Mouse (Mus musculus): ENCODE results near the gene Klk12. TPM values are rescaled to one million over a fixed set of nuclear protein-coding genes. Genes with fewer than 3 reads are reported as not detected.

The Klk12 gene
- polyA plus RNA-seq, 1 experiment from 2014 or later: not detected

DNA sequence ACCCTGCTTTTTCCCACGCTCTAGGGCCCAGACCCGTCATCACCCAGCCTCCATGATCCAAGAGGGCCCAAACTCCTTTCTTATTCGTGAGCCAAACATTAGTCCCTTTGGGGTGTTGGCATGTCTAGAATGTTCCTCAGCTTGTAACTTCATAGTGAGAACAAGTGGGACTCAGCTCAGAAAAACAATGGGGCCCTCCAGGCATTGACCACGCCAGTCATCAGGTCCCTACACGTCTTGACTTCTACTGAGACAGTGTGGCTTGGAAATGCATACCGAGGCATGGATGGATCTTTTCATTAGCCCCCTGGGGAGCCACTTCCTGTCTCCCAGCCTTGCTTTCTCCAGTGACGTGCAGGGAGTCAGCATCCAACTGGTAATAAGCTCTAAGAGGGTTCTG, 31.2 kb downstream of the Klk12 start:
- H3K9me3 ChIP-seq: no peaks in the 10 kb centered on the region
- no peak overlapping the region for H3K27ac ChIP-seq
- H3K4me3 ChIP-seq: no peak overlapping the region
- no peak for DNase-seq (ENCODE audit: low spot score)
- peaks cover 26% of the 10 kb centered on the region for H3K4me1 ChIP-seq (replicated peaks)
- WGBS: 73% methylated on average over 7 of the region's 7 CpGs
- H3K27me3 ChIP-seq (ENCODE audit: insufficient read depth, poor library complexity, severe bottlenecking): peaks cover 38% of the 10 kb centered on the region
- H3K36me3 ChIP-seq: no peaks in the 10 kb centered on the region

GRCm38 (mm10) chr7:43810994-43811393, 42.3 kb downstream of the Klk12 start, which contains the start of gene Klk7:
Gene Klk7 (plus strand): TSS chr7:43811294.
- H3K36me3 ChIP-seq: no peaks in the 10 kb centered on the region
- 49% methylated on average over 5 of the region's 5 CpGs for WGBS
- no peak within 1 kb of the TSS for H3K27ac ChIP-seq
- no peak for DNase-seq (ENCODE audit: low spot score)
- H3K27me3 ChIP-seq (ENCODE audit: insufficient read depth, poor library complexity, severe bottlenecking): 0 out of 2 replicates have a peak, but pooled peaks cover 3% of the 10 kb centered on the region
- no peak within 1 kb of the TSS for H3K4me3 ChIP-seq
- H3K9me3 ChIP-seq: no peaks in the 10 kb centered on the region
- H3K4me1 ChIP-seq (replicated peaks): no peaks in the 10 kb centered on the region

- Histone ChIP-seq H3K36me3 (no peaks in the 10 kb centered on the region), H3K27ac (no peak overlapping the region), H3K4me3 (no peak overlapping the region), H3K9me3 (no peaks in the 10 kb centered on the region), H3K27me3 (ENCODE audit: insufficient read depth, poor library complexity, severe bottlenecking) (0 out of 2 replicates have a peak, but pooled peaks cover 3% of the 10 kb centered on the region), H3K4me1 (replicated peaks) (no peaks in the 10 kb centered on the region)
- no peak for DNase-seq (ENCODE audit: low spot score)
- WGBS: 84% methylated on average over 7 of the region's 7 CpGs
Observed at GRCm38 (mm10) chr7:43815211-43815610, 46.5 kb downstream of the Klk12 start.

- H3K27me3 ChIP-seq (ENCODE audit: insufficient read depth, poor library complexity, severe bottlenecking): 0 out of 2 replicates have a peak, but pooled peaks cover 3% of the 10 kb centered on the region
- no peaks in the 10 kb centered on the region for H3K36me3 ChIP-seq
- no peaks in the 10 kb centered on the region for H3K4me1 ChIP-seq (replicated peaks)
- H3K4me3 ChIP-seq: no peak overlapping the region
- no peak for DNase-seq (ENCODE audit: low spot score)
- no peaks in the 10 kb centered on the region for H3K9me3 ChIP-seq
- H3K27ac ChIP-seq: no peak overlapping the region
Observed at GRCm38 (mm10) chr7:43816746-43817145, 48.0 kb downstream of the Klk12 start.

- no peak for DNase-seq (ENCODE audit: low spot score)
- no peaks in the 10 kb centered on the region for H3K27me3 ChIP-seq (ENCODE audit: insufficient read depth, poor library complexity, severe bottlenecking)
- H3K27ac ChIP-seq: no peak overlapping the region
- no peaks in the 10 kb centered on the region for H3K36me3 ChIP-seq
- H3K9me3 ChIP-seq: no peaks in the 10 kb centered on the region
- H3K4me1 ChIP-seq (replicated peaks): no peaks in the 10 kb centered on the region; the same call in 1 of the 2 replicates
- no peak overlapping the region for H3K4me3 ChIP-seq
- WGBS: 91% methylated on average over 7 of the region's 7 CpGs
Observed at GRCm38 (mm10) chr7:43821581-43821980, 52.9 kb downstream of the Klk12 start.

Other genes with a start within 250 kb of the Klk12 start
- 0.61 and 1.2 TPM in 2 replicates for gene Cd33, start 224.5 kb upstream of the Klk12 start, polyA plus RNA-seq (2016; fragmentation: Nextera tagmentation; extraction: Ambion mirVana)
- 5.4 and 6.1 TPM in 2 replicates for gene Zfp658, start 206.6 kb upstream of the Klk12 start, polyA plus RNA-seq (2016; fragmentation: Nextera tagmentation; extraction: Ambion mirVana)
- gene Zfp719, start 189.3 kb upstream of the Klk12 start, polyA plus RNA-seq (2016; fragmentation: Nextera tagmentation; extraction: Ambion mirVana): 12.7 and 15.7 TPM in 2 replicates
- 0.76 and 1.1 TPM in 2 replicates for gene Zfp819, start 161.7 kb upstream of the Klk12 start, polyA plus RNA-seq (2016; fragmentation: Nextera tagmentation; extraction: Ambion mirVana)
- gene Ceacam18, start 134.2 kb upstream of the Klk12 start, polyA plus RNA-seq (2016; fragmentation: Nextera tagmentation; extraction: Ambion mirVana): not detected in 2 replicates
- gene Siglece, start 108.7 kb upstream of the Klk12 start, polyA plus RNA-seq (2016; fragmentation: Nextera tagmentation; extraction: Ambion mirVana): 0.36 and 0.52 TPM in 2 replicates
- gene Ctu1, start 96.9 kb upstream of the Klk12 start, polyA plus RNA-seq (2016; fragmentation: Nextera tagmentation; extraction: Ambion mirVana): 17.5 and 19.1 TPM in 2 replicates
- not detected in 2 replicates for gene Klk14, start 78.5 kb upstream of the Klk12 start, polyA plus RNA-seq (2016; fragmentation: Nextera tagmentation; extraction: Ambion mirVana)
- 0.24 and 0.31 TPM in 2 replicates for gene Klk13, start 56.3 kb upstream of the Klk12 start, polyA plus RNA-seq (2016; fragmentation: Nextera tagmentation; extraction: Ambion mirVana)
- gene Klk11, start 5.7 kb downstream of the Klk12 start, polyA plus RNA-seq (2016; fragmentation: Nextera tagmentation; extraction: Ambion mirVana): not detected in 2 replicates
- 0.55 and 0.77 TPM in 2 replicates for gene Klk10, start 12.1 kb downstream of the Klk12 start, polyA plus RNA-seq (2016; fragmentation: Nextera tagmentation; extraction: Ambion mirVana)
- gene Klk9, start 23.0 kb downstream of the Klk12 start, polyA plus RNA-seq (2016; fragmentation: Nextera tagmentation; extraction: Ambion mirVana): 0.13 TPM in 1 of 2 replicates, not detected in the other
- 12.1 and 13.2 TPM in 2 replicates for gene Klk8, start 28.7 kb downstream of the Klk12 start, polyA plus RNA-seq (2016; fragmentation: Nextera tagmentation; extraction: Ambion mirVana)
- 0.11 TPM in 1 of 2 replicates, not detected in the other for gene Klk7, start 42.4 kb downstream of the Klk12 start, polyA plus RNA-seq (2016; fragmentation: Nextera tagmentation; extraction: Ambion mirVana)
- gene Klk6, start 55.6 kb downstream of the Klk12 start, polyA plus RNA-seq (2016; fragmentation: Nextera tagmentation; extraction: Ambion mirVana): not detected in 2 replicates
- gene Klk5, start 73.1 kb downstream of the Klk12 start, polyA plus RNA-seq (2016; fragmentation: Nextera tagmentation; extraction: Ambion mirVana): 0.12 TPM in 1 of 2 replicates, not detected in the other
- gene Klk4, start 112.3 kb downstream of the Klk12 start, polyA plus RNA-seq (2016; fragmentation: Nextera tagmentation; extraction: Ambion mirVana): 0.41 TPM in 1 of 2 replicates, not detected in the other
- not detected in 2 replicates for gene Klk15, start 164.8 kb downstream of the Klk12 start, polyA plus RNA-seq (2016; fragmentation: Nextera tagmentation; extraction: Ambion mirVana)
- gene Klk1b8, start 181.8 kb downstream of the Klk12 start, polyA plus RNA-seq (2016; fragmentation: Nextera tagmentation; extraction: Ambion mirVana): not detected in 2 replicates
- not detected in 2 replicates for gene Klk1b1, start 197.9 kb downstream of the Klk12 start, polyA plus RNA-seq (2016; fragmentation: Nextera tagmentation; extraction: Ambion mirVana)
- gene Klk1b9, start 207.2 kb downstream of the Klk12 start, polyA plus RNA-seq (2016; fragmentation: Nextera tagmentation; extraction: Ambion mirVana): not detected in 2 replicates
- not detected in 2 replicates for gene Klk1b11, start 227.0 kb downstream of the Klk12 start, polyA plus RNA-seq (2016; fragmentation: Nextera tagmentation; extraction: Ambion mirVana)
- gene Klk1b26, start 243.3 kb downstream of the Klk12 start, polyA plus RNA-seq (2016; fragmentation: Nextera tagmentation; extraction: Ambion mirVana): not detected in 2 replicates

All from hindbrain, embryonic 10.5 days (tissue).